8 mouse cellular contexts compared by ENCODE assay signal in the genomic region with DNA sequence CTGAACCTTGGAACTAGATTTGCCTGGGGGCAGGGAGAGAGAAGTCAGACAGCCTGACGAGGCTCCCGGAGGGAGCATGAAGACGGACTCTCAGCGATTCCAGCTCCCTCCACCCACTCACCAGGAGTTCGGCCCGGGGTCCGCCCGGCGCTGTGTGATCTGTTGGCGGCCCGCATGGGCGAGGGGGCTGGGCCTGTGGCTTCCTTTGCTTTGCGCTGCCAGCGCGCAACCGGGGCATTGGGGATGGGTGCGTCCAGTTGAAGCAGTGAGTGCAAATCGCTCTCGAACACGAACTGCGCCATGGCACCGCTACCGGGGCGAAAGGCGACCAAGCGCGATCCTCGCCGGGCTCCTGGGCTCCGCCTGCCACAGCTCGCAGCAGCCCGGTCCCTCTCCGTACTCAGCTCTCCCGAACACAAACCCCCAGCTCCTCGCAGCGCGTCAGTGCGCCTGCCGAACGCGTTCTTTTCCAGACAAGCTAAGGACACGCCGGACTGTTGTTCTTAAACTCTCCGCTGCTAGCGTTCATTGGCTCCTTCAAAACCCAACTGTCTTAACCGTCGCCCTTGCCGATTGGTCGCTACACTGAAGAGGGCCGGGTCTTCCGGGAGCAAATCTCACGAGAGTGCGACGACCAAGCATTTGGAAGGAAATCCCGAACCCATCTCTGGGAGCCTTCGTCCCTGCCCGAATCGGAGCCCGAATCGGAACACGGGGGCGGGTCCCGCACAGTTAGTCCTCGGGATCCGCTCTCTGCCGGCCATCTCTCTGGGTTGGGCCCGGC. TPM values are rescaled to one million over a fixed set of nuclear protein-coding genes. Genes with fewer than 3 reads are reported as not detected.
DNase-seq lines count a peak whose midpoint lies in the region; ATAC-seq and TF ChIP-seq lines count a peak whose summit lies in the region.

A gene (minus strand): TSS at position 533 of the 784 bp plus-strand sequence.

- peak within 1 kb of the TSS; percentile 95 for H3K27ac ChIP-seq in heart, embryonic 13.5 days (replicated peaks)
- H3K27ac ChIP-seq in liver, embryonic 12.5 days, result peak within 1 kb of the TSS; percentile 93
- peak within 1 kb of the TSS; percentile 94 for H3K27ac ChIP-seq in stomach, embryonic 15.5 days

- H3K9me3 ChIP-seq in erythroblast, embryonic 14.5 days (ENCODE audit: control insufficient read depth, low read length), result no peaks in the 10 kb centered on the region
- H3K9me3 ChIP-seq in heart, embryonic 13.5 days, result no peaks in the 10 kb centered on the region
- H3K9me3 ChIP-seq in liver, embryonic 12.5 days (replicated peaks), result no peaks in the 10 kb centered on the region
- no peaks in the 10 kb centered on the region for H3K9me3 ChIP-seq in stomach, embryonic 15.5 days

- H3K79me2 ChIP-seq in C2C12 (ENCODE audit: control insufficient read depth, insufficient read depth), result peaks cover 48% of the 10 kb centered on the region

- peaks cover 53% of the 10 kb centered on the region for H3K4me1 ChIP-seq in erythroblast, embryonic 14.5 days (ENCODE audit: control insufficient read depth)
- peaks cover 45% of the 10 kb centered on the region for H3K4me1 ChIP-seq in heart, embryonic 13.5 days
- H3K4me1 ChIP-seq in liver, embryonic 12.5 days, result peaks cover 53% of the 10 kb centered on the region
- peaks cover 31% of the 10 kb centered on the region for H3K4me1 ChIP-seq in stomach, embryonic 15.5 days

- peak; percentile 14; the same call in 1 of the 2 replicates for TF ChIP-seq POLR2A in brain, embryonic 14.5 days (IDR thresholded peaks at IDR 0.05; ENCODE audit: borderline replicate concordance, extremely low read depth, insufficient read depth, insufficient read length, poor library complexity, severe bottlenecking)

- TF ChIP-seq CTCF in C2C12 (IDR thresholded peaks at IDR 0.05; ENCODE audit: control insufficient read depth, insufficient read depth, insufficient read length), result no peak
- TF ChIP-seq CTCF in brain, embryonic 14.5 days (IDR thresholded peaks at IDR 0.05; ENCODE audit: borderline replicate concordance, extremely low read depth, insufficient read depth, insufficient read length), result no peak

- peak; percentile 87 for ATAC-seq in heart, embryonic 13.5 days (ENCODE audit: extremely low read depth, insufficient number of reproducible peaks, low FRiP score, low TSS enrichment)
- ATAC-seq in liver, embryonic 12.5 days, result peak; percentile 93
- ATAC-seq in stomach, embryonic 15.5 days (ENCODE audit: insufficient read depth, low FRiP score, low read depth), result peak; percentile 96

- H3ac ChIP-seq in C2C12 (ENCODE audit: control insufficient read depth, insufficient read length, low read depth), result peak within 1 kb of the TSS; percentile 88

- peak within 1 kb of the TSS; percentile 97 for H3K4me2 ChIP-seq in heart, embryonic 13.5 days
- H3K4me2 ChIP-seq in liver, embryonic 12.5 days, result peak within 1 kb of the TSS; percentile 94
- peak within 1 kb of the TSS; percentile 89 for H3K4me2 ChIP-seq in stomach, embryonic 15.5 days

- H3K36me3 ChIP-seq in C2C12 (ENCODE audit: control insufficient read depth, insufficient read depth), result peaks cover 42% of the 10 kb centered on the region
- peaks cover 49% of the 10 kb centered on the region for H3K36me3 ChIP-seq in erythroblast, embryonic 14.5 days (ENCODE audit: control insufficient read depth)
- H3K36me3 ChIP-seq in heart, embryonic 13.5 days, result peaks cover 40% of the 10 kb centered on the region
- H3K36me3 ChIP-seq in liver, embryonic 12.5 days, result peaks cover 43% of the 10 kb centered on the region
- peaks cover 10% of the 10 kb centered on the region for H3K36me3 ChIP-seq in stomach, embryonic 15.5 days

- H3K27me3 ChIP-seq in C2C12 (ENCODE audit: control insufficient read depth, insufficient read depth, insufficient read length), result no peaks in the 10 kb centered on the region
- no peaks in the 10 kb centered on the region for H3K27me3 ChIP-seq in erythroblast, embryonic 14.5 days (ENCODE audit: control insufficient read depth)
- H3K27me3 ChIP-seq in heart, embryonic 13.5 days (replicated peaks), result no peaks in the 10 kb centered on the region
- no peaks in the 10 kb centered on the region for H3K27me3 ChIP-seq in liver, embryonic 12.5 days (replicated peaks)
- no peaks in the 10 kb centered on the region for H3K27me3 ChIP-seq in stomach, embryonic 15.5 days (replicated peaks)

- DNase-seq in brain, embryonic 14.5 days (ENCODE audit: low read depth), result peak; percentile 99
- DNase-seq in kidney, postnatal 10 days, result peak; percentile 94
- peak; percentile 83 to 85 for DNase-seq in natural killer cell, adult 2 months (ENCODE audit: low spot score in 2 of 2)

- H3K9ac ChIP-seq in heart, embryonic 13.5 days, result peak within 1 kb of the TSS; percentile 93
- peak within 1 kb of the TSS; percentile 98 for H3K9ac ChIP-seq in liver, embryonic 12.5 days
- peak within 1 kb of the TSS; percentile 70 for H3K9ac ChIP-seq in stomach, embryonic 15.5 days

- WGBS in heart, embryonic 13.5 days, result under 1% methylated on average over 67 of the region's 67 CpGs
- under 1% methylated on average over 67 of the region's 67 CpGs for WGBS in liver, embryonic 12.5 days (ENCODE audit: insufficient replicate concordance)
- WGBS in stomach, embryonic 15.5 days, result under 1% methylated on average over 67 of the region's 67 CpGs

- H3K79me3 ChIP-seq in C2C12 (ENCODE audit: low read depth), result peaks cover 29% of the 10 kb centered on the region

- H3K4me3 ChIP-seq in C2C12 (ENCODE audit: insufficient read depth, poor library complexity, severe bottlenecking), result peak within 1 kb of the TSS; percentile 83
- H3K4me3 ChIP-seq in erythroblast, embryonic 14.5 days (replicated peaks), result peak within 1 kb of the TSS; percentile 90
- H3K4me3 ChIP-seq in heart, embryonic 13.5 days, result peak within 1 kb of the TSS; percentile 85
- H3K4me3 ChIP-seq in liver, embryonic 12.5 days, result peak within 1 kb of the TSS; percentile 94
- H3K4me3 ChIP-seq in stomach, embryonic 15.5 days (replicated peaks), result peak within 1 kb of the TSS; percentile 64

TF ChIP-seq in C2C12, 6 proteins besides CTCF, POLR2A, EP300 and RAD21:
- TF ChIP-seq MYOD1 (IDR thresholded peaks at IDR 0.05; ENCODE audit: control insufficient read depth, insufficient read length, low read depth), result no peak
- peak; percentile 89 for TF ChIP-seq MAX (IDR thresholded peaks at IDR 0.05)
TF ChIP-seq in C2C12: peak in this region for 1.

RNA-seq across cellular contexts. Expression of the gene that starts here (rescaled TPM):
- 274 TPM for polyA plus RNA-seq in C2C12 (2012; fragmentation: generic; extraction: Trizol)
- polyA plus RNA-seq in brain, embryonic 14.5 days (2012; rRNA removed), result 54.5 and 108 TPM in 2 replicates
- 24.8 and 31.7 TPM in 2 replicates for polyA plus RNA-seq in erythroblast, embryonic 14.5 days (2012)
- polyA plus RNA-seq in heart, embryonic 13.5 days (2015; fragmentation: Nextera tagmentation; extraction: Ambion mirVana), result 171 and 186 TPM in 2 replicates
- polyA plus RNA-seq in liver, embryonic 12.5 days (2016; fragmentation: Nextera tagmentation; extraction: Ambion mirVana), result 240 and 250 TPM in 2 replicates
- polyA plus RNA-seq in stomach, embryonic 15.5 days (2015; fragmentation: Nextera tagmentation; extraction: Ambion mirVana), result 220 and 224 TPM in 2 replicates

Comparison
In these comparisons a context has a peak if more than half of its experiments do, and no peak if none do; other contexts are left out.
1. Peak in every context shown above with its lines: DNase-seq, ATAC-seq, H3K4me3 ChIP-seq and H3K27ac ChIP-seq.